Mouse (Mus musculus): ENCODE measurements around the gene Rock2.

Rock2 gene

DNA sequence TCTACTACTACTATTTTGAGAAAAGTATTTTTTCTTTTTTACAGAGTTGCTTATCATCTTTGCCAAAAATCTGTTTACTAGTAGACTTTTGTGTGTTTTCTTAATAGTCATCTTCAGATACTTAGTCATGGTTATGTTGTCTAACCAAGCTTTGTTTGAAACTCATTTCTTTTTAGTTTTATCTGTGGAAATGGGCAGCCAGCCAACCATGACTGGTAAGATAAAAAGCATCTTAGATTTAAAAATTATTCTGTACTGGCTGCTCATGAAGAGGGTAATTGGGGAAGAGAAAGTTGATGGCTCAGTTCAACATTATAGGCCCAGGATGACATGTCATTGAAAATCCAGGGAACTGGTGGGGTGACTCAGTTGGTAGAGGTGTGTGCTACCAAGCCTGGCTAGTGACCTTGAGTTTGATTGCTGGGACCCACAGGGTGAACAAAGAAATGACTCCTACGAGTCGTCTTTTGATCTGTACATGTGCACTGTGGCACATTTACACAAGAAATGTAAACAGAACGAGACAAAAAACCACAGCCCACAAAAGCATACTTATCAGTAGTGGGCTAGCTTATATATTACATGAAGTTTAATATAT, 6.0 kb downstream of the Rock2 start:
- no peak for DNase-seq (ENCODE audit: low spot score in 2 of 2)

DNA sequence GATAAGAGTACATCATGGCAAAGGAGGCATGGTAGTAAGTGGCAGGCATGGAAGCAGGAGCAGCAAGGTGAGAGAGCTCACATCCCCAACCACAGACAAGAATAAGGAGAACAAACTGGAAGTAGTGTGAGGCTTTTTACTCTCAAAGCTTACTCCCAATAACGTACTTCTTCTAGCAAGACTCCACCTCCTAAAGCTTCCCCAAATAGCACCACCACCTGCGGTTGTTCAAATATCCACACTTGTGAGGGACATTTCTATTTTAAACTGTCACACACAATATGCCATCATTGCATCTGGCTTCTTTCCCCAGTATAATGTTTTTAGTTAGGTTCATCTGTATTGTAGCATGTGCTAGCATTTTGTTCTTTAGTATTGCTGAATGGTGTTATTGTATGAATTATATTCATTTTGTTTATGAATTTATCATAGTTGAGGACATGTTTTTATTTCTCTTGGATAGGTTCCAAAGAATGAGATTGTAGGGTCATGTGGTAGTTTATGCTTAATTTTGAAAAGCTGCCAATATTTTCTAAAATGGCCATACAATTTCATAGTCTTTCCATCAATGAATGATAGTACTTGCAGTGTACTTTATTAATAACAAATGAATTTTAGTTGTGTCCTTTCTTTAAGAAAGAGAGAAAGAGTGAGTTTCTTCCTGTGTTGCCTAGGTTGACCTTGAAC, 9.4 kb downstream of the Rock2 start:
- no peak for DNase-seq (ENCODE audit: low spot score in 2 of 2)

DNA sequence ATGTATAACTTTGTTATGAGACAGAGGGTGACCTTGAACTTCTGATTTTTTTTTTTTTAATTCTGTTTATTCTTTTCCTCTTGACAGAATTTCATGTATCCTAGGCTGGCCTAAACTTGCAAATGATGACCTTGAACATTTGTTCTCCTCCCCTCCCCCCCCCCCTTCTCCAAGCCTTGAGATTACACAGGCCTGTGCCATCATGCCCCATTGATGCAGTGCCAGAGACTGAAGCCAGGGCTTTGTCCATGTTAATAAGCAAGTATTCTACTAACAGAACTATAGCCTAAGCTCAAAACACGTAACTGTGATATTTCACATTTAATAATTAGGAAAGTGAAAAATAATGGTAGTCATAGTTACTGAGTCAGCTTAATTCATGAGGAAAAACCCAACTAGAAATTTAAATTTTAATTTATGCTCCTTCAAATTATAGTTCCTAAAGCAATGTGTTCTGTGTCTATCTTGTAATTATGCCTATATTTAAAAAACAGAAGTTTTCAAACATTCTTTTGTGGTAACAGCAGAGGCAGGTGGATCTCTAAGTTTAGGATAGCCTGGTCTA, 12.7 kb downstream of the Rock2 start:
- no peak for DNase-seq (ENCODE audit: low spot score in 2 of 2)

DNA sequence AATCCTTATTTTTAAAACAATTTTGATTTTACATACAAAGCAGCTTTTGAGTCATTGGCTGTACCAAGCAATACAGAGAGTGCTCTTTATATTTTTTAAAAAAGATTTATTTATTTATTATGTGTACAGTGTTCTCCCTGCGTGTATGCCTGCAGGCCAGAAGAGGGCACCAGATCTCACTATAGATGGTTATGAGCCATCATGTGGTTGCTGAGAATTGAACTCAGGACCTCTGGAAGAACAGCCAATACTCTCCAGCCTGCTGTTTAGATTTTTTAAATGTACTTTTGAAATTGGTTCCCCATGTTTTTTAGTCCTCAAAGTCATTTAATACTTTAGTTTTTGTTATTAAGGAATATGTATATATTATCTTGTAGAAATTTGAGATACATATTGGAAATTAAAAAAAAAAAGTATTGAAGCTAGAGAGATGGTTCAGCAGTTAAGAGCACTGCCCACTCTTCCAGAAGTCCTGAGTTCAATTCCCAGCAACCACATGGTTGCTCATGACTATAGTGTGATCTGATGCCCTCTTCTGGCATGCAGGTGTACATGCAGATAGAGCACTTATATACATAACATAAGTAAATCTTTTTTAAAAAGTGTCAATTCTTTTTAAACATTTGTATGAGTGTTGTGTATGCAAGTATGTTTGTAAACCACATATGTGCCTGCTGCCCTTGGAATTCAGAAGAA, 13.4 kb downstream of the Rock2 start:
- DNase-seq (ENCODE audit: low spot score in 2 of 2) = no peak

DNA sequence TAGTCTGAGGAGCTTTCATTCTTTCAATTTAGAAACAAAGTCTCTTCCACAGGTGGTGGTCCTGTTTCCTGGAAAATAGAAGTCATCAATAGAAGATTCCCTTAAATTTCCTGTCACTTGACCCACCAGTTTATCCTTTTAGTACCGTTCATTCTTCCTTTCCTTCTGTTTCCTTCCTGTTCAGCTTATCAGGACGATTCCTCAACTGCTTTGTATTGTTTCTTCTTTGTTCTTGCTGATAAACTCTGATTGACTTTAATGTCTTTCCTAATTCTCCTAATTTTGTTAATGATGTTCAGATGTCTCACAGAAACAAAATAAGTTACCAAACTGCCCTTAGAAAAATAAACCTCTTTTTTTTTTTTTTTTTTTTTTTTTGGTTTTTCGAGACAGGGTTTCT, 16.8 kb downstream of the Rock2 start:
- no peak for DNase-seq (ENCODE audit: low spot score in 2 of 2)

DNA sequence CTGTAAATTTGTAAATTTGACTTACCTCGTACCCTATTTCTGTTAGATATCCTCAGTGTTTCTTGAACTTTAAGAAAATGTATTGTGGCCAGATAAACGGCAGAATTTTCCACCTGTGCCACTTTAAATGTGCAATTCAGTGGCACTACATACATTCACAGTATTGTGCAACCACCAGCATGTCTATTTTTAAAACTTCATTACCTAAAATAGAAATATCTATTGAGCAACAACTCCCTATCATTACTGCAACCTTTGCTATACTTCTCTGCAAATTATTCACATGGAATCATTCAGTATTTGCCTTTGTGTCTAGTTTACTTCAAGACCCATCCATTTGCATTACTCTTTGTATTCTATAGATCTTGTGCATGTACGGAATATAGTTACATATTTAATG, 17.9 kb downstream of the Rock2 start:
- no peak for DNase-seq (ENCODE audit: low spot score in 2 of 2)

DNA sequence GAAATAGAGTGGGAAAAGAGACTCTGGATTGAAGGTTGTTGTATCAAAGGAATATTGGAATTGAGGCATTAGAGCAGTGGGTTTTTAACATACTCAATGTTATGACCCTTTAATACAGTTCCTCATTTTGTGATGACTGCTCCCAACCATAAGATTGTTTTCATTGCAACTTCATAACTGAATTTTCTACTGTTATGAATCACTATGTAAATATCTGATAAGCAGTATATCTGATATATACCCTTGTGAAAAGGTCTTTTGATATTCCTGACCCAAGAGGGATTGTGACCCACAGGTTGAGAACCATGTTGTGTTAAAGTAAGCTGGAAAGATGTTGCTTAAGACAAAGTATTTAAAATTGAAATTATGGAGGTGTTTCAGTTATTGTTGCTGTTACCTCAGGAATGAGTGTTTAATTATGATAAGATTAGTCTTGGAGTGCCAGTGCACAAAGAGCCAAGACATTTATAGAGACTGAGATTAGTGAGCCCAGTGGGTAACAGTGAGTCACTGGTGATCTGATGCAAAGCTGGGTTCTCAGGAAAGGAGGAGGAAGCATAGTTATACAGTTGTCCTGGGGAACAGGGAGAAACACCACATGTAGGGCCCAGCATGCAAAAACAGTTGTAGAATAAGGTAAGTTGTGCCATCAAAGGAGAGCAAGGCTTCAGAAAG, 25.6 kb downstream of the Rock2 start:
- no peak for DNase-seq (ENCODE audit: low spot score in 2 of 2)

DNA sequence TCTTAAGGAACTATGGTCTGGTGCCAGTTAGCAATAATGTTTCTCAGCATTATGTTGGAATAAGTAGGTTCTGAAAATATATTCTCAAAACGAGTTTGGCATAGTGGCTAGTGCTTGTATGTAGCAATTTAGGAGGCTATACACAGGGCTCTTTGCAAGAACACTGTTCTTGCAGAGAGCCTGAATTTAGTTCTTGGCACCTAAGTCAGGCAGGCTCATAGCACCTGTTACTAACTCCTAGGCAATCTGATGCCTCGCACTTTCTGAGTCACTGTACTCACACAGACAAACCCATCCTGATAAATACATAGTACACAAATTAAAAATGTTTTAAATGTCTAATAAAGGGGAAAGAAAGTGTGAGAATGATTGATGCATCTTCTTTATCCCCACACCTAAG, 33.2 kb downstream of the Rock2 start:
- DNase-seq (ENCODE audit: low spot score in 2 of 2) = no peak

DNA sequence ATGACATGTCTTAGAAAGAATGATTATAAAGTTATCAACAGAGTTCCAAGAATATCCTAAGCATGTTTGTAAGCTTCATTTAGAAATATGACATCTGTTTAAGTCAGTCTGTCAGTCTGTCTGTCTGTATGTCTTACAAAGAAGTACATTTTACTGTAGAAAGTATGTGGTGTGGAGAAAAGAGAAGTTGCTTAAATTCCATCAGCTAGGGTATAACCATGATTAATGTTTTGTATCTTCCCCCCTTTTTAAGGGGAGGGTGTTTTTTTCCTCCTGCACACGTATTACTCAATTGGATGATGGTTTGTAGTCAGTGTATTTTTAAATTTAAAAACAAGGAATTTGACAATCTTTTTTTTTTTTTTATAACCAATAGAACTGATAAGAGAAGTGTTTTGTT, 39.7 kb downstream of the Rock2 start:
- DNase-seq (ENCODE audit: low spot score in 2 of 2) = no peak

DNA sequence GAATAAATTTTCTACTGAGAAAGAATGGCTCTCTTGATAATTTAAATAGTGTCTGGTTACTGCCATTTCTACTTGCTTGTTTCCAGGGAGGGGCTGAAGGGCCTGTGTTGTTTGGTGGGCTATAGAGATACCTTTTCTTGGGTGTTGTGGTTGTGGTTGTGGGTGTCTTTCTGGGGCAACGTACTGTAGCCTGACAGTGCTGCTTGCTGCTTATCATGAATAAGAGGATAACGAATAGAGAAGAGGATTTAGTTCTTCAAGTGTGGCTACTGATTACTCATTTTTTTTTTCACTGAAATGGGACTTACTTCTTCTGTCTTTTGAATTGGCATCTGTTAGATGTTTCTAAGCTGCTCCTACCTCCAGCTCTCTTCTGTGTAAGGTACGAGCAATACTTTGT, 47.3 kb downstream of the Rock2 start:
- DNase-seq (ENCODE audit: low spot score in 2 of 2) = no peak

DNA sequence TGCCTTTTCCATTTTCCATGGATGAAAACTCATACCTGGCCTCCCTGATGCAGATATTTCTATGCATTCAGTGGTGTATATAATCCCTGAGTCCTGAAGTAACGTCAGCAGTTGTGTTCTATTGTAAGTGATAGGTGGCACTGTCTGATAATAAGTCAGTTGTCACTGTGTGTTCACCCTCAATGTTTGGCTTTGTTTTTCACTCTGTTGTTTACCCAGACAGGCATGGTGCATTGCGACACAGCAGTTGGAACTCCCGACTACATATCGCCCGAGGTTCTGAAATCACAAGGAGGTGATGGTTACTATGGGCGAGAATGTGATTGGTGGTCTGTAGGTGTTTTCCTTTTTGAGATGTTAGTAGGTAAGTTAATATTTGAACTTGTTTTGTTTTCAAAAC, 53.5 kb downstream of the Rock2 start:
- DNase-seq (ENCODE audit: low spot score in 2 of 2) = no peak

DNA sequence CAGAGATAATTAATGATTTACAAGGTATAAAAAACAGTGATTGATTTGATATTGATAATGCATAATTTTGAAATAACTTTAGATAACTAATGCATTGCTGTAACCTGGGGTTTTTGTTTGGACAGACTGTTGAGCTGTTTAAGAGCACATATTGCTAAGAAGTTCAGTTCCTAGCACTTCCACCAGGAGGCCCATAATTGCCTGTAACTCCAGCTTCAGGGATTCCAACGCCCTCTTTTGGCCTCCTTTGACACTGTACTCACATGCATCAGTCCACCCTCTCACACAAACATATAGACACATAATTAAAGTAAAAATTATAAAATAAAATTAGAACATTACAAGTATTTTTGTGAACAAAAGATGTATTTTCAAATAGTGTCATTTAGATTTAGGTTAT, 64.2 kb downstream of the Rock2 start:
- no peak for DNase-seq (ENCODE audit: low spot score in 2 of 2)

DNA sequence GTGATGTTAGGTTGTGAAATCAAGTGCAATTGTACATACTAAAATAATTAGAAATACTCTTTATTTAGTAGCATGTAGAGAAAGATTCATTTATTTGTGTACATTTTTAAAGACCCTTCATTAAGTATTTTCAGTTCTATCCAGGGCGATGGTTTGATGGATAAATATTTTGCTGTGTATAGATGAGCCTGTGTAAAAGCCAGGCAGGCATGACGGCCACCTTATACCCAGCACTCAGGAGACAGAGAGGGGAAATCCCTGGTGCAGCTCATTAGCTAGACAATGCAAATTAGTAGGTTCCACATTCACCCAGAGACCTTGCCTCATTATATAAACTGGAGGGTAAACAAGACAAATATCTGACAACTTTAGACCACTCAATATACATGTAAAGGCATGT, 68.7 kb downstream of the Rock2 start:
- DNase-seq (ENCODE audit: low spot score in 2 of 2) = no peak

DNA sequence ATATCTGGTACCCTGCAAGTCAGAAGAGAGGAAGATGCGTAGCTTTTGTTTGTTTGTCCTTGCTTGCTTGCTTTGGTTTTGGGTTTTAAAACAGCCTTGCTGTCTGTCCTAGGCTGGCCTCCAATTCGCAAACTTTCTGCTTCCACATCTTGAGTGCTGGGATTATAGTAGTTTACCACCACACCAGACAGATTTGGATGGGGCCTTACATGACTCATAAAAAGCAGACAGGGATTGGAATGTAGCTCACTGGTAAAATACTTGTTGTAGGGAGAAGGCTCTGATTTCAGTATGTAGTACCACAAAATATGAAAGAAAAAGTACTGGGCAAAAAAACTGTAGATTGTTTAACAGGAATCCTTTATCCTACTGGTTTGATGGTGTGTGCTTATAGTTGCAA, 72.1 kb downstream of the Rock2 start:
- no peak for DNase-seq (ENCODE audit: low spot score in 2 of 2)

DNA sequence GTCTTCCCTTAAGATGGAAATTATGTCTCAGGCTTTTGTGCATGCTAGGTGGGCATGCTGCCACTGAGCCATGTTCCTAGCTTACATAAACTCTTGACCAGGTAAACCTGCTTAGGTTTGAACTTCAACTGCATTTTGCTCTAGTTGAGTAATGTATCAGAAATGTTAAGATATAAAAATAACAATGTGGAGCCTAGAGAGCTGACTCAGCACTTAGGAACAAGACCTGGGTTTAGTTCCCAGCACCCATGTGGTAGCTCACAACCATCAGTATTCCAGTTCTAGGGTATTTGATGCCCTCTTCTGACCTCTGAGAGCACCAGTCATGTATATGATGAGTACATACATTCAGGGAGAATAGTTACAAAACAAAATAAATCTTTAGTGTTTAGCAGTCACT, 82.4 kb downstream of the Rock2 start:
- no peak for DNase-seq (ENCODE audit: low spot score in 2 of 2)

DNA sequence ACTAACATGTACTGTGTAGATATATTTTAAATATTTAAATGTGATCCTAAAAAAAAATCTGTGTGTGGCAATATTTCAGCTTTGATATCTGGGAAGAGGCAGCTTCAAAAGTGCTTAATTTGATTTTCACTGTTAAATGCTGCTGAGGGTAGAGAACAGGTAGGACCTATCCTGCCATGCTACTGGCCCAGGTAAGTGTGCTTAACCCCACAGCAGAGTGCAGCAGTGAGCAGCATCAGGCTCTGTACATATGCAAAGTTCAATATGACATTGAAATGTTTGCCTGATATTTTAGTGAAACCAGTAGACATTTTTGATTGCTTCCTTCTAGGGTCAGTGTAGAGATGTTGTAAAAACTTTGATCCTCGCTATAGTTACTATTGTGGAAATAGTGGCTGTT, 91.1 kb downstream of the Rock2 start:
- no peak for DNase-seq (ENCODE audit: low spot score in 2 of 2)

DNA sequence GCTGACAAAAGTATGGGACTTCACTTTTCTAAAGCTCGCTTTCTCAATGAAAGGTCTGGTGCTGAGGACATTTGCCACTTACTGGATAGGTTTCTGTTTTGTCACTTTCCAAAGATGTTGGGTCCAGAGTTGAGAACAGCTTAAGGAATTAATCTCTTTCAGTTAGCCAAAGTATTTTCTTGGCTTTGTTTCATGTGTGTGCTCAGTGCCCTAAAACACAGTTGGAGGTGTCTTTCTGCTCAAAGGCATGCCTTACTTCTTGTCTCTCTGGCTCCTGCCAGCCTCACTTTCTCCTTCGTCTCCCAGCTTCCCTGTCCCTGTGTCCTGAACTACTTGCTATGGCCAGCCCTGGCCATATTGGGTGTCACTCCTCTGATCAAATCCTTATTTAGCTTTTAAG, 96.7 kb downstream of the Rock2 start:
- no peak for DNase-seq (ENCODE audit: low spot score in 2 of 2)

DNA sequence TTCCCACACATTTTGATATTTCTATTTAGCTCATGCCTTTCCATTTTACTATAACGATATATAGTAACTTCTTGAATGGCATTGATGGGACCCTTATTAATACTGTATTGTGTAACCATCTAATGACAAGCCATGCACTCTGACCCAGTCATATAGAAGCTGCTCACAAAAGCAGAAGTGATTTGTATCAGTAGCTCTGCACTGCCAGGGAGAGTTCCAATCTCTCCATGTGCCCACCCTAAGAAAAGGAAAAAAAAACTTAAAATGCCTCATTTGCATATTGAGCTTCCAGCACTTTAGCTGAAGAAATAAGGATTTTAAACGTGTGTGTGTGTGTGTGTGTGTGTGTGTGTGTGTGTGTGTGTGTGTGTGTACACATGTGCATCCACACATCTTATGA, 97.7 kb downstream of the Rock2 start:
- no peak for DNase-seq (ENCODE audit: low spot score in 2 of 2)

DNA sequence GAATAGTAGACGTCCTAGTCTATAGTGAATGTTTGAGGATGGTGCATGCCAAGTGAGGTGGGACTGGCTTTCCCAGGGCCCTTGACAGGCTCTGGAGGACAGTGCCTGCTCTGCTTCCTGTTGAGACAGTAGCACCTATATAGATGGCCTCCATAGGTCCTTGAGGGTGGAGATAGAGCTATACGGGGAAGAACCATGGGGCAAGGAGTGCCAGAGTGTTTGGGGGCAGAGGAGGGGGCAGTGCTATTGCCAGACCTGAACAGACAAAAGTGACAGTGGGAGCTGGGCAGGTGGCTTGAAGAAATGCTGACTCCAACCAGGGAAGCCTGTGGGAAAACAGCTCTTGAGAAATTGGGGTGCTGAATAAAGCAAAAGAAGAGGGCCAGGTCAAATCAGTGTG, 99.6 kb downstream of the Rock2 start:
- no peak for DNase-seq (ENCODE audit: low spot score in 2 of 2)

DNA sequence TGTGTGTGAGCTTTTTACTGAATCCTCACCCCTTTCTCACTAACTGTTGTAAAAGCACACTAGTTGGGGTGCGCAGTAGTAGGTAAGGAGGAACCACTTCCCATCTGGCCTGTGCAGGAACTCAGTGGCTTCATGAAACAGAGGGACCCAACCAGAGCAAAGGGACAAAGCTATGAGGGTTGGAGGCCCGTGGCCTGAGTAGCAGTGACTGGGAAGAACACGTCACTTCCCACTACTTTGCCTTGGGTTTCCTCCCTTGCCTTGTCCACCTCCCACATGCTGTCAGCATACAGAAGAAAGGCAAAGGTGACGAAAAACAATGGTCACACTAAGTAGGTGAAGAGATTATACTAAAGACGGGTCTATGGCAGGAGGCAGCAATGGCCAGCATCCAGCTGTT, 101.6 kb downstream of the Rock2 start:
- no peak for DNase-seq (ENCODE audit: low spot score in 2 of 2)

DNA sequence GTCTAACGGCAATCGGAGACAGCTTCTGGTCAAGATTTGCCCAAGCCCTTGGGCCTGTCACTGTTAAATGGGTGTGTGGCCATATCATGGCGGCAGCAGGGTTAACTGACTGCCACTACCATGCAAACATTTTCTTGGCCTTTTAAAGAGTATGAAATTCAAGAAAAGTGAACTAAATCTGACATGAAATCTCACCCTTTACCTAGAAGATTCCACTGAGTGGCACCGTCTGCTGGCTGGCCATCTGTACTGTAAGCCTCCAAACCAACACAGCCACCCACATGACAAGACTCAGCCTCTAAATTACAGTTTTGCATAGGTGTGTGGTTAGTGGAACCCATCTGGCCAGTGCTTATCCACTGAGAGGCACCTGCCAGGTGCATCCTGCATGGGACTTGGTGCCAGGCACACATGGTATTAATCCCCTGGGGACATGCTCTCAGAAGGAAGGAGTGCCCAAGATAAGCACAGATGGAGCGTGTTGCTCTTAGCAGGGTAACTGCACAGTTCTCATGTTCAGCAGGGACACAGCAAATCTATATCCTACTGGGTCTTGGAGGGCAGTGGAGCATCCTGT, 102.3 kb downstream of the Rock2 start:
- DNase-seq (ENCODE audit: low spot score in 2 of 2) = no peak

DNA sequence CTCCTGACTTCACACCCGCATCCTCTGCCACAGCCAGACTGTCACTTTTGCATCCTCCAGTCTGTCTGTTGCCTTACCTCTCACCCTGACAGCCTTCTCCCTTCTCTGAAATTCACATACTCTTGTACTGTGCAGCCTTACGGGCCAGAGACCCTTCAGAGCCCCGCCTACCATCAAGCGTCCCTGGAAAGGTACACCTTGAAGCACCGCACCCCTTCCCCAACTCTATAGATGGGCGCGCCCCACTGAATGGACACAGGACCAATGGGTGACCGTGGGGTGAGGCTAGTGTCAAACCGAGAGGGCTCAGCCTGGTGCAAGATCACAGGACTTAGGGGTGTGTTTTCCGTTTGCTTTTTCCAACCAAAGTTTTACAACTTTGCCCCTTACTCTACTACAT, 104.5 kb downstream of the Rock2 start:
- no peak for DNase-seq (ENCODE audit: low spot score in 2 of 2)
